Comparison of ENCODE assay signal across 8 mouse cellular contexts in the genomic region with DNA sequence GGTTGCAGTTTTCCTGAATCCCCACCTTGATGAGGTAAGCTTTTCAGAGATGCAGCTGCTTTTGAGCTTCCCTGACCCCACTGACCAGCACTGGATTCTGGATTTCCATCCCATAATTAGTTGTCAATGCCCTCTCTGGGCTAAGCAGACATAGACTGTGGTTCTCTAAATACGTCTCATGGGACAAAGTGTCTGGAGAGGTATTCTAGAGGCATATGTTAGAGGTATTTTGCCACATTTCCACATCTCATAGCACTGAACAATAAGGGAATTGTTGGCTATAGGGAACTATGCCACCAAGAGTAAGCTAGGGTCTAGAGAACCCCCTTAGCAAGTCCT. TPM values are rescaled to one million over a fixed set of nuclear protein-coding genes. Genes with fewer than 3 reads are reported as not detected.
DNase-seq lines count a peak whose midpoint lies in the region; ATAC-seq lines count a peak whose summit lies in the region.

No protein-coding gene starts in this region.

- H3K4me2 ChIP-seq in heart, embryonic 16.5 days (ENCODE audit: low read depth, low read length): peak overlapping the region; percentile 67

- WGBS in heart, embryonic 10.5 days: 45% methylated on average over 1 of the region's 1 CpGs
- 38% methylated on average over 1 of the region's 1 CpGs for WGBS in heart, embryonic 16.5 days
- 13% methylated on average over 1 of the region's 1 CpGs for WGBS in macrophage (ENCODE audit: missing documents)

- H3K27ac ChIP-seq in heart, embryonic 10.5 days: peak overlapping the region; percentile 88
- H3K27ac ChIP-seq in heart, embryonic 16.5 days (ENCODE audit: low read length): peak overlapping the region; percentile 51; the same call in 1 of the 2 replicates
- H3K27ac ChIP-seq in macrophage: peak overlapping the region; percentile 33

- peak; percentile 7 for ATAC-seq in activated CD4-positive, CD25-positive, alpha-beta regulatory T cell, adult 4 months
- peak; percentile 53; the same call in 1 of the 2 replicates for ATAC-seq in heart, embryonic 16.5 days (replicated peaks; ENCODE audit: extremely low read depth, insufficient read depth, low FRiP score)

- intact Hi-C loops in heart, postnatal 14 days (cut with DNase I): loop anchor here (5.0 to 10.0 kb wide), 2 partner anchors 118 to 230 kb away; a partner anchor contains a TSS

- no peaks in the 10 kb centered on the region for H3K27me3 ChIP-seq in heart, embryonic 10.5 days (ENCODE audit: insufficient read depth, poor library complexity, severe bottlenecking)
- H3K27me3 ChIP-seq in heart, embryonic 16.5 days (ENCODE audit: control insufficient read depth, insufficient read depth, low read length): no peaks in the 10 kb centered on the region

- no peaks in the 10 kb centered on the region for H3K79me2 ChIP-seq in macrophage (ENCODE audit: inconsistent target)

- peak overlapping the region; percentile 54 for H3K4me3 ChIP-seq in heart, embryonic 10.5 days
- peak overlapping the region; percentile 62 for H3K4me3 ChIP-seq in heart, embryonic 16.5 days (ENCODE audit: low read length)
- peak overlapping the region; percentile 39 for H3K4me3 ChIP-seq in macrophage (ENCODE audit: inconsistent target)

- H3K36me3 ChIP-seq in heart, embryonic 10.5 days: no peaks in the 10 kb centered on the region; the same call in 1 of the 2 replicates
- no peaks in the 10 kb centered on the region for H3K36me3 ChIP-seq in heart, embryonic 16.5 days (ENCODE audit: control insufficient read depth, insufficient read depth)
- no peaks in the 10 kb centered on the region for H3K36me3 ChIP-seq in macrophage (ENCODE audit: inconsistent target)

- no peak for DNase-seq in heart, embryonic 10.5 days (ENCODE audit: low spot score)
- DNase-seq in heart, postnatal 14 days: no peak
- no peak for DNase-seq in urinary bladder, postnatal 36 days (ENCODE audit: low spot score in 2 of 2)
- no peak for DNase-seq in retina, postnatal 1 day
- DNase-seq in spleen, postnatal 4 days (ENCODE audit: low spot score in 2 of 2): no peak

- peak overlapping the region; percentile 74 for H3K9ac ChIP-seq in heart, embryonic 16.5 days (ENCODE audit: low read length)

- H3K4me1 ChIP-seq in heart, embryonic 10.5 days: no peaks in the 10 kb centered on the region
- no peaks in the 10 kb centered on the region for H3K4me1 ChIP-seq in heart, embryonic 16.5 days (ENCODE audit: control insufficient read depth, insufficient read depth, low read length)

- no peaks in the 10 kb centered on the region for H3K9me3 ChIP-seq in heart, embryonic 10.5 days
- 0 out of 2 replicates have a peak, but pooled peaks cover 2% of the 10 kb centered on the region for H3K9me3 ChIP-seq in heart, embryonic 16.5 days (replicated peaks; ENCODE audit: control insufficient read depth, low read length)

RNA-seq across cellular contexts. Expression of a gene that starts 0.2 kb away (rescaled TPM):
- 8.1 and 9.1 TPM in 2 replicates for polyA plus RNA-seq in heart, embryonic 10.5 days (2016; fragmentation: Nextera tagmentation; extraction: Ambion mirVana)
- 1 to 10 TPM; 2.0 to 2.4 TPM for total RNA-seq in heart, postnatal 14 days (2021)
- polyA plus RNA-seq in activated CD4-positive, CD25-positive, alpha-beta regulatory T cell, adult 4 months (2017; shearing (Covaris generic)): 1 to 10 TPM; 2.0 to 2.1 TPM
- polyA plus RNA-seq in heart, embryonic 16.5 days (2015; fragmentation: Nextera tagmentation; extraction: Ambion mirVana): 4.8 and 4.9 TPM in 2 replicates
- 1 to 10 TPM in 15 of 26 experiments, under 1 TPM in 5, not detected in 6; 0.40 to 8.5 (median 2.2) TPM for total RNA-seq in macrophage (2018; cell fraction: chromatin; rRNA removed)
- 10 to 100 TPM in 8 of 26 experiments, 1 to 10 TPM in 17, under 1 TPM in 1; 0.66 to 16.9 (median 4.9) TPM for total RNA-seq in macrophage (2018; cell fraction: cytosol; rRNA removed)
- 10 to 100 TPM in 5 of 26 experiments, 1 to 10 TPM in 14, under 1 TPM in 6, not detected in 1; 0.44 to 18.3 (median 4.1) TPM for total RNA-seq in macrophage (2018; cell fraction: nucleus; rRNA removed)
- 2.3 to 5.8 TPM (median 3.0 TPM) in 3 replicates for polyA plus RNA-seq in macrophage (2018)

Comparison
In these comparisons a context has a peak if more than half of its experiments do, and no peak if none do; other contexts are left out.
1. H3K27ac ChIP-seq: peak in every context shown above with its lines; median percentile 88 in heart, embryonic 10.5 days; 51 in heart, embryonic 16.5 days; 33 in macrophage.